In the genomic region with DNA sequence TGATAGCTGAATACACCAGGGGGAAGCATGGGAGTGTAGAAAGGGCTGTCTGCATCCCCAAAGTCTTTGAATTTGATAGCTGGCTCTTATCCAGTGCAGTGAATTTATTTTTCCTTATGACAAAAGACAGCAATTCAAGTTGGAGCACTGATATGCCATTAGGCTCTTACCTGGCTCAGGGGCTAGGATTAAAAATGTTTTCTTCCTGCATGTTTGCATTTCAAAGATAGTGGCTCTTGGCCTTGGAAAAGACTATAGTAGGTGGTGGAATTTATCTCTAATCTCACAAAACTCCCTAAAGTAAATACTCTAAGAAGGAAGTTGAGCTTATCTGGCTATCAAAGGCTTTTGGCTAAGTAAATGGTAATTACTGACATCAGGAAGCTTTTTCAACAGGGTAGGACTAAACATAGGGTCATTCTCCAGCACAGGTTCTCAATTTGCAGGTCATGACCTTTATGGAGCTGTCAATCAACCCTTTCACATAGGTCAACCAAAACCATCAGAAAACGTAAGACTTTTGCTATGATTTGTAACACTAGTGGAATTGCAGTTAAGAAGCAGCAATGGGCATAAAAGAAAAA, we compare ENCODE assay signal across 19 mouse cellular contexts.
"Had no signal": no experiment of that assay in that cellular context is flagged by ENCODE, and none has a peak within 500 bp of the region (broad histone marks: within the 10 kb centered on the region; RNA-seq: fewer than 3 reads in every experiment).

No protein-coding gene starts in this region.

- DNase-seq: kidney, adult 2 months; kidney, postnatal 25 days; layer of hippocampus, adult 9-11 months; layer of hippocampus, postnatal 36 days; liver, embryonic 13.5 days; lung, postnatal 10 days; lung, postnatal 36 days; retina, postnatal 1 day; right cerebral cortex, postnatal 25 days; spleen, adult 18-20 months; thymus, postnatal 25 days had no signal

- H3K9ac ChIP-seq: liver, embryonic 13.5 days; lung, embryonic 15.5 days; midbrain, embryonic 12.5 days; neural tube, embryonic 13.5 days had no signal

- H3K4me1 ChIP-seq: liver, embryonic 13.5 days; lung, embryonic 15.5 days; midbrain, embryonic 12.5 days; neural tube, embryonic 13.5 days had no signal

- H3K36me3 ChIP-seq: liver, embryonic 13.5 days; lung, embryonic 15.5 days; midbrain, embryonic 12.5 days; neural tube, embryonic 13.5 days had no signal

- ATAC-seq: midbrain, embryonic 16.5 days had no signal

- H3K4me3 ChIP-seq: layer of hippocampus, adult 2 months; left cerebral cortex, adult 2 months; liver, embryonic 13.5 days; lung, embryonic 15.5 days; midbrain, embryonic 12.5 days; myocyte; neural tube, embryonic 13.5 days had no signal

- H3K27ac ChIP-seq: kidney, postnatal 0 days; layer of hippocampus, adult 2 months; left cerebral cortex, adult 2 months; liver, embryonic 13.5 days; lung, embryonic 15.5 days; midbrain, embryonic 12.5 days; neural tube, embryonic 13.5 days had no signal

- H3K9me3 ChIP-seq: liver, embryonic 13.5 days; lung, embryonic 15.5 days; midbrain, embryonic 12.5 days; neural tube, embryonic 13.5 days had no signal

- H3K27me3 ChIP-seq: liver, embryonic 13.5 days; lung, embryonic 15.5 days; midbrain, embryonic 12.5 days; neural tube, embryonic 13.5 days had no signal

- H3K4me2 ChIP-seq: liver, embryonic 13.5 days; lung, embryonic 15.5 days; midbrain, embryonic 12.5 days; neural tube, embryonic 13.5 days had no signal
